Mouse (Mus musculus) thymus, adult 2 months (tissue): Measurements from ENCODE around the gene Fitm1. TPM values are rescaled to one million over a fixed set of nuclear protein-coding genes. Genes with fewer than 3 reads are reported as not detected.
A peak's percentile ranks its signal among the peaks of the same experiment; 100 is the strongest.

Source experiments
- DNase-seq: peaks from one replicate; pipeline ENCODE4 v3.0.0; 2021
- H3K27ac ChIP-seq: fragments of 200-500 bp; 2 replicates; pipeline ENCODE4 v1.5.1; 2012; ENCODE audit warnings: low read length, control low read depth; ENCODE audit not compliant: control insufficient read depth, insufficient read depth
- H3K27me3 ChIP-seq: fragments of 200-500 bp; 2 replicates; pipeline ENCODE4 v1.6.1; 2012; ENCODE audit warnings: mild to moderate bottlenecking, low read length, moderate library complexity, mixed read lengths; ENCODE audit not compliant: control insufficient read depth, insufficient read depth
- H3K36me3 ChIP-seq: fragments of 200-500 bp; 2 replicates; pipeline ENCODE4 v1.6.1; 2012; ENCODE audit warnings: mild to moderate bottlenecking, low read length, moderate library complexity; ENCODE audit not compliant: control insufficient read depth, insufficient read depth
- H3K4me1 ChIP-seq: fragments of 200-500 bp; replicated peaks from 2 replicates; pipeline ENCODE4 v1.6.1; 2012; ENCODE audit warnings: low read length; ENCODE audit not compliant: control insufficient read depth, insufficient read depth
- H3K4me3 ChIP-seq: fragments of 200-500 bp; 2 replicates; pipeline ENCODE4 v1.5.1; 2012; ENCODE audit warnings: mild to moderate bottlenecking, low read length, control low read depth, moderate library complexity; ENCODE audit not compliant: control insufficient read depth, insufficient read depth
- CTCF ChIP-seq: fragments of 200-500 bp; IDR thresholded peaks from 2 replicates; pipeline ENCODE4 v1.5.1; 2012; ENCODE audit warnings: mild to moderate bottlenecking, control low read depth, low read length, moderate library complexity, borderline replicate concordance; ENCODE audit not compliant: control insufficient read depth, poor library complexity, insufficient read depth; ENCODE audit errors: extremely low read depth
- POLR2A ChIP-seq: fragments of 200-500 bp; IDR thresholded peaks from 2 replicates; pipeline ENCODE4 v1.6.1; 2012; ENCODE audit warnings: mild to moderate bottlenecking, low read length, control low read depth, moderate library complexity; ENCODE audit not compliant: control insufficient read depth, poor library complexity, insufficient read depth; ENCODE audit errors: extremely low read depth
- WGBS: fragments of 180-500 bp; shearing (Covaris S2); methylation state at CpG from one replicate; pipeline ENCODE4 v1.1.7; 2018; 5-methylcytosine and 5-hydroxymethylcytosine counted together
- polyA plus RNA-seq: library from polyadenylated mRNA; depleted of rRNA; stranded (reverse); fragments of >200 nt; gene quantifications from 2 replicates; pipeline ENCODE4 v1.2.3, GENCODE M21; 2012

Fitm1 gene
- polyA plus RNA-seq, 1 experiment, result 20.2 TPM

DNA sequence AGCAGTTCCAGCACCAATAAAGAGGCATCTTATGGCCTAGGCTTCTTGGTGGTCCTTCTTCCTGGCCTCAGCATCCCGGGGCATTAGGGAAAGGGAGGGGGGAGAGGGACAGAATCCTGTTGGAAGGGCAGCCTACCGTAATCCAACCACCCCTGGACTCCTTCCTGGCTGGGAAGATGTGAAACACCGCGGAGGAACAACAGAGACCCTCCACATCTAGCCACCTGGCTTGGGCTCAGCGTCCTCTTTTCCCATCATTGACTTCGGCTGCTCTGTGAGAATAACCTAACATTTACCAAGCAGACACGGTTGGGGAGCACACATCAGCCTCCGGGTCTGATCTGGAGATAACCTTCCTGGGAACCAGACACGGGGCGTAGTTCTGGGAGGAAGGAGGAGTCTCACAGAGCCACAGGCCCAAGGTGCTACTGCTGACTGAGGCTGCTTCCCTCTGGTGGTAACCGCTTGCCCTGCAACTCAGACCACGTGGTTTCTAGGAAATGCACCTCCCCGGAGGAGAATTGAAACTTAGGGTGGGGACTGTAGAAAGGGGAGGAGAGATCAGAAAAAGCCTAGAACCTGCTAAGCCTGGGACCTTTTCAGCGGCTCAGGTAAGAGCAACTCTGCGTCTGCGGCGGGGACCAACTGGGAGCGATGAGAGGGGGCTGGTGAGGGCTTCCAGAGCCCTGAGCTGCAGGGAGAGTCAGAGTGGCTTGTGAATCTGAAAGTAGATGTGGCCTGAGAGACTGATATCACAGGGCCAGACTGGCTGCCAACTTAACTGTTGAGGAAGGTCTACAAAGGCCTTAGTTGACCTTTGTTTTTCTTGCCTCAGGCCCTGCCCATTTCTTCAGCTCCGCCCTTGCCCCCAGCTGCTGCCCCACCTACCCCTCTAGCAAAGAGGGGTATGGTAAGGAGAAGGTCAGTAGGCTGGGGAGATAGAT, 28.5 kb downstream of the Fitm1 start:
- H3K4me3 ChIP-seq, result peak overlapping the region; percentile 64
- H3K27me3 ChIP-seq, result no peaks in the 10 kb centered on the region
- peak overlapping the region; percentile 92 for H3K27ac ChIP-seq
- DNase-seq, result peak; percentile 97
- peaks cover 49% of the 10 kb centered on the region for H3K36me3 ChIP-seq
- WGBS, result 2% methylated on average over 19 of the region's 19 CpGs
- peaks cover 31% of the 10 kb centered on the region for H3K4me1 ChIP-seq
- TF ChIP-seq CTCF (peak; percentile 77; the same call in 1 of the 2 replicates), POLR2A (0 out of 2 replicates have a peak, but pooled peaks have one; percentile 42)

DNA sequence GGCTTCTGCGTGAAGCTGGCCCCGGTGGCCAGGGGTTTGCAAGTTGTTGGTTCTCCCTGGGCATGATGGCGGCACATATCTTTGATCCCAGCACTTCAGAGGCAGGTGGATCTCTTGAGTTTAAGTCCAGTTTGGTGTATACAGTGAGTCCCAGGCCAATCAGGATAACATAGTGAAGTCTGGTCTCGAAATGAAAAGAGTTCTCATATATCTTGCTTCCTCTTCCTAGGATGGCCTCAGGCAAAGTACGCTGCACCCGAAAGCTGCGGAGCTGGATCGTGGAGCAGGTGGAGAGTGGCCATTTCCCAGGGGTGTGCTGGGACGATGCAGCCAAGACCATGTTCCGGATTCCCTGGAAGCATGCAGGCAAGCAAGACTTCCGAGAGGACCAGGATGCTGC, 29.4 kb downstream of the Fitm1 start:
- Histone ChIP-seq H3K27ac (peak overlapping the region; percentile 92), H3K4me1 (peaks cover 31% of the 10 kb centered on the region), H3K27me3 (no peaks in the 10 kb centered on the region), H3K36me3 (peaks cover 53% of the 10 kb centered on the region), H3K4me3 (peak overlapping the region; percentile 45)
- DNase-seq, result no peak
- WGBS, result 50% methylated on average over 11 of the region's 11 CpGs
- TF ChIP-seq POLR2A (no peak), CTCF (no peak)

DNA sequence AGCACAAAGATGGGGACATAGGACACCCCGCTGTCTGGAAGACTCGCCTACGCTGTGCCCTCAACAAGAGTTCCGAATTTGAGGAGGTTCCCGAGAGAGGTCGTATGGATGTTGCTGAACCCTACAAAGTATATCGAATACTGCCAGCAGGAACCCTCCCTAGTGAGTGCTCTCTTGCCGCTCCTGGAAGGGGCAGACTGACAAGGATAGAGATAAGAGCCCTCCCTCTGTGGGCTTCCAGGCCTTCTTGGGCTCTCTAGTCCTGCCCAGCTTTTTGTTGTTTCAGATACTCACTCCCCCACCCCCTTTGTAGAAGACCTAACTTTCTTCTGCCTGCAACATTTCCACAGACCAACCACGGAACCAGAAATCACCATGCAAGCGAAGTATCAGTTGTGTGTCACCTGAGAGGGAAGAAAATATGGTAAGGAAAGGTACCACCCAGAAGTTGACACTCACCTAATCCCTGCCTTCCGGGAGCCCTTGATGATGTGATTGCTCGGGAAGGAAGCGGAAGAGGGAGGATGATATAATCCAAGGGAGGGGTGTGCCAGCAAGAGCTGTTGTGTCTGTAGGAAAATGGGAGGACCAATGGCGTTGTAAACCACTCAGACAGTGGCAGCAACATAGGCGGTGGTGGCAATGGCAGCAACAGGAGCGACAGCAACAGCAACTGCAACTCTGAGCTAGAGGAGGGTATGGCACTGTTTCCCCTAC, 30.5 kb downstream of the Fitm1 start:
- 96% methylated on average over 16 of the region's 16 CpGs for whole genome bisulfite sequencing
- Histone ChIP-seq H3K36me3 (peaks cover 45% of the 10 kb centered on the region), H3K27ac (no peak overlapping the region), H3K4me3 (no peak overlapping the region), H3K27me3 (no peaks in the 10 kb centered on the region), H3K4me1 (peaks cover 31% of the 10 kb centered on the region)
- DNase-seq, result no peak
- TF ChIP-seq POLR2A (no peak), CTCF (no peak)

DNA sequence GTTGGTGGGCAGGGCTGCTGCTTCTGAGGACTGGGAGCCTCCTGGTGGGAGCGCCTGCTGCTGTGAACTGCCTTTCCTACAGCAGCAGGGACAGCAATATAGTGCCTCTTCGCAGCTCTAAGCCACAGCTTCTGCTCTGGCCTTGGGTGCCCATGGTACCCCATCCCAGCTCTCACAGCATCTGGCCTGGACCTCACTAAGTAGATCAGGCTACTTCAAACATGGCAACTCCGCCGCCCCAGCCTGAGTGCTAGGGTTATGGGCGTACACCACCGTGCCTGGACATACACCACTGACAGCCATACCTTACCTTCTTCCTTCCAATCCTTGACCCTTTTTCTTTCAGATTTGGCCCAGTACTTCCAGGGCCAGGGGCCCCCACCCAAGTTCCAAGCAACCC, 32.9 kb downstream of the Fitm1 start:
- H3K4me3 ChIP-seq, result no peak overlapping the region
- peaks cover 21% of the 10 kb centered on the region for H3K4me1 ChIP-seq
- H3K27me3 ChIP-seq, result no peaks in the 10 kb centered on the region
- DNase-seq, result no peak
- over 99% methylated on average over 6 of the region's 6 CpGs for WGBS
- peaks cover 35% of the 10 kb centered on the region for H3K36me3 ChIP-seq
- H3K27ac ChIP-seq, result no peak overlapping the region
- TF ChIP-seq POLR2A, result no peak
- TF ChIP-seq CTCF, result no peak

DNA sequence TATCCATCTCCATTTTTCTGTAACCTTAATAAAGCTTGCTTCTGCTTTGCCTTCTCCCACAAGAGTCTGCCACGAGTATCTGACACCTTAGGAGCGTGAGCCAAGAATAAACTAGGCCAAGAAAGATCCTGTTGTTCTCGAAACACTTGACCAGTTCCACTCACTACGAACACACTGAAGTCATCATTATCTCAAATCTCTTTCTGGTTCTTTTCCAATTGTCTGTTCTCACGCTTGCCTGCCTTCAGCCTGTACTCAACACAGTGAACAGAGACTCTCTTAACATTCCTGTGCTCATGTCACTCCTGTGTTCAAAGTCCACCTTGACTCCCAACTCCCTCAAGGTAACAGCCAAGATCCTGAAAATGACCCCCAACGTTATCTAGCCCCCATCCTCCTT, 37.9 kb downstream of the Fitm1 start:
- TF ChIP-seq CTCF (no peak), POLR2A (no peak)
- DNase-seq, result no peak
- H3K4me1 ChIP-seq, result peaks cover under 1% of the 10 kb centered on the region
- peaks cover 13% of the 10 kb centered on the region; the same call in 1 of the 2 replicates for H3K36me3 ChIP-seq
- H3K27ac ChIP-seq, result no peak overlapping the region
- no peak overlapping the region for H3K4me3 ChIP-seq
- no peaks in the 10 kb centered on the region for H3K27me3 ChIP-seq
- 88% methylated on average over 6 of the region's 6 CpGs for WGBS

- Histone ChIP-seq H3K27me3 (no peaks in the 10 kb centered on the region), H3K27ac (no peak overlapping the region), H3K4me1 (peaks cover 8% of the 10 kb centered on the region), H3K4me3 (no peak overlapping the region), H3K36me3 (peaks cover 1% of the 10 kb centered on the region; the same call in 1 of the 2 replicates)
- TF ChIP-seq POLR2A (no peak), CTCF (no peak)
- DNase-seq, result no peak
- 94% methylated on average over 7 of the region's 7 CpGs for WGBS
Observed at GRCm38 (mm10) chr14:55614565-55615178, 39.3 kb downstream of the Fitm1 start.
